Mouse (Mus musculus) megakaryocyte-erythroid progenitor cell, adult 5-6 weeks (primary cell): Measurements from ENCODE around the gene Pip5kl1. TPM values are rescaled to one million over a fixed set of nuclear protein-coding genes. Genes with fewer than 3 reads are reported as not detected.

ENCODE experiments used
- ATAC-seq: replicated peaks from 2 replicates; pipeline ENCODE4 v1.8.0; 2016; ENCODE audit warnings: mild to moderate bottlenecking, inconsistent platforms; ENCODE audit not compliant: severe bottlenecking, poor library complexity, low FRiP score, low TSS enrichment
- total RNA-seq, 2 experiments: library from RNA; stranded (forward) in 1 of 2; stranded (reverse) in 1 of 2; fragments of 200-1000, 215-1000 nt in 1 of 2; fragments of >200 nt in 1 of 2; fragmentation: Nextera tagmentation in 1 of 2; gene quantifications; 2 replicates each; pipeline ENCODE4 v1.2.3; 2014 to 2017

Pip5kl1 gene
- total RNA-seq, 2 experiments from 2014 or later: 0.23 TPM; not detected in 1

DNA sequence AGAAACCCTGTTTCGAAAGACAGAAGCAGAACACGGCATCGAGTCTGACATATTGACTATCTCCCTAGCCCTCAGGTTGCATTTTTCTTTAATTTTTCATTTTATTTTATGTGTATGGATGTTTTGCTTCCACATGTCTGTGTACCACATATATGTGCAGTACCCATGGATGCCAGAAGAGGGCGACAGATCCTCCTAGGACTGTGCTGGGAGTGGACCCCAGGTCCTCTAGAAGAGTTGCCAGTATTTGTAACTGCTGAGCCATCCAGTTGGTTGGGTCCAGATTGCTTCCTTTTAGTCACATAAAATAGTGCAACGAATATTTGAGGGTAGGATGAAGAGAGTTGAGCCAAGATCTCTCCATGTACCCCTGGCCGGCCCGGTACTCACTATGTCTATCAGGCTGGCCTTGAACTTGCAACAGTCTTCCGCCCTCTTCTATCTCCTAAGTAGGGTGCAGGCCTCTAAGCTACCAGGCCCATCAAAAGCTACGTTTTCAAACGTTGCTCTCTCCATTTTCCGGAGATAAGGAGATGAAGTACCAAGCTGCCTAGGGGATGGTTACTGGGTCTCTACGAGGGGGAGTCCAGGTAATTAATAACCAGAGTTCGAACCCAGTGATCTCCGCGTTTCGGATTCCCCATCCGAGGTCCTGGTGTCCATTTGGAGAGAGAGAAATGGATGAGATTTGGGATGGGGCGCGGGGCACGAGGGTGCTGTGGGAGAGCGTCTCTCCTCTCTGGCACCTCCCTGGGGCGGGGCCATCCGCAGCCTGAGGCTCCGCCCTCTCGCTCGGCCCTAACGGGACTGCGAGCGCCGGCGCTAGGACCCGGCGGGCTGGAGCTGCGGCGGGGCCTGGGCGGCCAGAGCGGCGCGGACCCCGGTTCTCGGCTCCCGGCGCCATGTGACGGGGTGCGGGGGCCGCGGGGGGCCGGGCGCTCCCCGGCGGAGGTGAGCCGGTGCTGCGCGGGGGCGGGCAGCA, 31.9 kb downstream of the Pip5kl1 start:
- ATAC-seq: peak; percentile 57; the same call in 1 of the 2 replicates

DNA sequence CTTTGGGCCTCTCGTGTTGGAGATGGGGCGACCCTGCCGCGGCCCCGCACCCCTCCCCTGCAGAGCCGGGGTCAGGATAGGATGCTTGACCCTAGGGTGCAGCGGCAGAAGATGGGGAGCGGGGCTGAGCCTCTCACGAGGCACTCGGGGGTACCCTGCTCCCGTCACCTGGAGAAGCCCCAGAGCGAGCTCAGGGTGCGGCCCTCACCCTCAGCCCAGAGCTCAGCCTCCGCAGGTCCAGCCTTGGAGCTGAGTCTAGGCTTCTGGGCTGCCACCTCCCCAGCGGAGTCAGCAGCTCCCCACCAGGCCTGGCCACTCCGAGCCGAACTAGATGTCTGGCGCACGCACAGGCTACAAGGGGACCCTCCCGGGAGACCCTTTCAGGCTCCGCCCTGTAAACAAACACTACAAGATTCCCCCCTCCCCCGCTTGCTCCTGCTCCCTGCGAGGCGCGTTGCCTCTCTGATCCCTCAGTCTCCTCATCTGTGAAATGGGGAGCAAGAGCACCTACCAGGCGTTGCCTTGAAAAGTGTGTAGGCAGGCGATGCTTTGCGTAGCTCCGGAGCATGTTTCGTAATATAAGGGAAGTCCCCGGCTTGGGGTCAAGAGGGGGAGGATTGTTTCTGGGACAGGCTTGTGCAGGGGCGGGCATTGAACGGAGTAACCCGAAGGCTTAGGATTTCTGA, 32.8 kb downstream of the Pip5kl1 start:
- peak; percentile 32 for ATAC-seq

DNA sequence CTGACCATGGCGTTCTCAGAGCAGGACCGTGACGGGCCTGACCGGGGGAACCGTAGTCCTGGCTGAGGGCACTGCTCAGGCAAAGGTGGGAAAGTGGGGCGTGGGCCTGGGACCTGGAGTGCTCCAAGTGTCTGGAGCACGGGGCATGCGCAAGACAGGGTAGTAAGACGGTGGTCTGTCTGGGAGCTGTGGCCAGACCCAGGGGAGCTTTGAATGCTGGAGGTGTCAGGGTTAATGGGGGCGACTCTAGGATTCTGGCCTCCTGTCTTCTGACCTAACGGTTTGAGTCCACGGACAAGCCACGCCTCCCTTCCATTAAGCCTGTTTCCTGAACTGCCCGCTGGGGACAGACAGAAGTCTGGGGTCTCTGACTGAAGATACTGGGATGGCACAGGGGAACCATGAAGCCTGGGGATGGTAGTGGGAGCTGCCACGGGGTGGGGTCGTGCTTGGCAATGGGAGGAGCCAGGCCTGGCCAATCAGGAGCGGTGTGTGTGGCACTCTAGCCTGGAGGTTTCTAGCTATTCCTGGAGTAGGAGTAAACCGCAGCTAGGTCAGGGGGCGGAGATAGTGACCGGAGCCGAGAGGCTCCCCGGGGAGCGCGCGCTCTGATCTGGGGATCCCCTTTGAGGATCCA, 33.7 kb downstream of the Pip5kl1 start:
- ATAC-seq: peak; percentile 64

DNA sequence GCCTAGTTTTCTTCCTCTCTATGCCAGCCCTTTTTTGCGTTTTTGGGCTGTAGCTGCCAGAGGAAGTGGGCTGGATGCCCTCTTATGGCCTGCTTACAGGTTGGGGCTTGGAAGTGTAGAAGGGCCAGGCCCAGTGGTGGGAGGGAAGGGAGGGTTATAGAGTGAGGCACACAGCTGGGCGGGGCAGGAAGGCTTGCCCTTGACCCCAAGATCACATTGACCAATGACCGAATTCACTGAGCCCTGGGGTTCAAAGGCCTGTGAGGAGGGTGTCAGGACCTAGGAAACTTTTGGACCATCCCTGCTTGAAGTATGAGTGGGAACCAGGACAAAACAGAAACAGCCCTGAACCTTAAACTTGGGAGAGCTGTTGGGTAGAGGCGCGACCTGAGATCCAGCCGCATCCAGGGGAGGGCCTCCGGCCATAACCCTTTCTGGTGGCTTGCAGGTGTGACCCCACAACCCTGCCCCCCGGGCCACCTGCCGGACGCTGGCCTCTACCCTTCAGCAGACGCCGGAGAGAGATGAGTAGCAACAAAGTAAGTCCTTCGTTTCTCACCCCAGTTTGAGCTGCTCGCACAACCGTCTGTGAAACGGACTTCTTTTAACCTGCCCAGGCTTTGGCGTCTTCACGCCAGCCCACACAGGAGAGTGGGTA, 34.3 kb downstream of the Pip5kl1 start:
- no peak for ATAC-seq

DNA sequence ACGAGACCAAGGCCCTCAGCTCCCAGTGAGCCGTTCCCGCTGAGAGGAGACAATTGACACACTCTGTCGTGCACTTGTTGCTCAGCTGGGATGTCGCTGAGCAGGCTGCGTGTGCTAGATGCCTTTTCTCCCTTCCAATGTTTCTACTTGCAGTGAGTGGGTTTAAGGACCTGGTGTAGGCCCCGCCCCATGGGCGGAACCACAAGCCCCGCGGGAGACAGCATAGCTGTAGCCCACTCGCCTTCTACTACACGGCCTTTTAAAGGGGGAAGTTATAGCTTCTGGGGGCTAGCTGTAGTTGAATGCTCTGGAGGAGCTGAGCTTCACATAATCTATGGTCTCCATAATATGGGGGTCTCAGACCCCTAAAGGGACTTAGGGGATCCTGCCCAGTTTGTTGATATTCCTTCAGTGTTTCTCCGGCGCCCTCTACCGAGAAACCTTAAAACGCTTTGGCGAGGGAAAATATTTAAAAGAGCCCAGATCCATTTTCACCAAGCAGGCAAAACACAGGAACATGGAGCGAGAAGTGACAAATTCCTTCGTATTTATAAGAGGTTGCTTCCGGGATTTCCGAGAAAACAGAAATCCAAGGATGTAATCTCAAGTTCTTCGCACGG, 36.1 kb downstream of the Pip5kl1 start:
- no peak for ATAC-seq

DNA sequence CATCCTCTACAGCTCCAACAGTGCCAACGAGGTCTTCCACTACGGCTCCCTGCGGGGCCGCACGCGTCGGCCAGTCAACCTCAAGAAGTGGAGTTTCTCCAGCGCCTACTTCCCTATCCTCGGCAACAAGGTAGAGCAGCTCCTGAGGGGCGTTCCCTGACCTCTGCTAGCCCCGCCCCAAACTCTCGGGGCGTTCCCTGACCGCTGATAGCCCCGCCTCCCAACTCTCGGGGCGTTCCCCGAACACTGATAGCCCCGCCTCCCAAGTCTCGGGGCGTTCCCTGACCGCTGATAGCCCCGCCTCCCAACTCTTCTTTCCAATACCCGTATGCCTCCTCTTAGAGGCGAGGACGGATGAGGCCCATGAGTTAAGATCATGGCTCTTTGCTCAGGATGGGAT, 37.7 kb downstream of the Pip5kl1 start:
- no peak for ATAC-seq

DNA sequence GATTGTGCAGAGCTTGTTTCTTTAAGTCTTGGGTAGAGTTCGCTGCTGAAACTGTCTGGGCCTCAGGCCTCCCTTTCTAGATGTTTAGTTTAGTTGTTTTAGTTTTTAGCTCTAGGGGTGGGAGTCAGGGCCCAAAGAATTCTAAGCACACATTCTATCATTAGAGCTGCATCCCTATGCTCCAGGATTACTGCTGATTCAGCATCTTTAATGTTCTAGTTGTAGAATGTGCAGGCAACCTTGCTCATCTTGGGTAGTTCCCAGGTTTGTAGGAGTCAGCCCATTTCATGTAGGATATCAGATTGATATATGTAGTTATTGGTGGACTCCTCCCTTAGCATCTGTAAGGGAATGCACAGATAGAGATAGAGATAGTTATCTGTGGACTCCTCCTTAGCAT, 42.5 kb downstream of the Pip5kl1 start:
- ATAC-seq: no peak

DNA sequence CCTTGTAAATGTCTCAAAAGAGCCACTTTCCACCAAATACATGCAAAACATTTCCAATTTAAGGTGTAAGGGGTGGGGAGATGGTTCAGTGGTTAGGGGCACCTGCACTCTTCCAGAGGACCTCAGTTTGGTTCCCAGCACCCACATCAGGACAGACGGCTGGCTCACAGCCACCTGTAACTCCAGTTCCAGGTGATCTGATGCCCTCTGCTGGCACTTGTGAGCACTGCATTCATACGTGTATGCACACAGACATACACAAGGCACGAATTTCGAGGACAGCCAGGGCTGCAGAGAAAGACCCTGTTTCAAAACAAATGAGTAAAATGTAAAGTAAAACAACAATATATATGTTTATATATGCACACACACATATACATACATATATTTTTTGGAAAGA, 43.0 kb downstream of the Pip5kl1 start:
- ATAC-seq: no peak

DNA sequence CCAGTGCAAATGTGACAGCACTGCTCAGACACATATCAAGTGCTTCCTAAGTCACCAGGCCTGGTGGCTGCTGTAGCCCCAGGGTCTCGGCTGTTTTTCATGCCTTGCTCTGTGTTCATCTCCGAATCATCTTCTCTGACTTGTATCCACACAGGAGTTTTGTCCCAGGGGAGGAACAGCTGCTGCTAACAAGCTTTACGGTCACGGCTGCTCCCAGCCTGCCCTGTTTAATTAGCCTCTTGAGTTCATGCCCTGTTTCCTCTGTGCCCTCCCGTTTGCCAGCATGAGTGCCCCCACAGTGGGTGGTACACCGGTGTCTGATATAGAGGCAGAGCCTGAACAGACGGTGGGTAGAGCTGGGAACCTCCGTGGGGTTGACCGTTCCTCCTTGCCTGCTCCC, 43.5 kb downstream of the Pip5kl1 start:
- ATAC-seq: no peak

DNA sequence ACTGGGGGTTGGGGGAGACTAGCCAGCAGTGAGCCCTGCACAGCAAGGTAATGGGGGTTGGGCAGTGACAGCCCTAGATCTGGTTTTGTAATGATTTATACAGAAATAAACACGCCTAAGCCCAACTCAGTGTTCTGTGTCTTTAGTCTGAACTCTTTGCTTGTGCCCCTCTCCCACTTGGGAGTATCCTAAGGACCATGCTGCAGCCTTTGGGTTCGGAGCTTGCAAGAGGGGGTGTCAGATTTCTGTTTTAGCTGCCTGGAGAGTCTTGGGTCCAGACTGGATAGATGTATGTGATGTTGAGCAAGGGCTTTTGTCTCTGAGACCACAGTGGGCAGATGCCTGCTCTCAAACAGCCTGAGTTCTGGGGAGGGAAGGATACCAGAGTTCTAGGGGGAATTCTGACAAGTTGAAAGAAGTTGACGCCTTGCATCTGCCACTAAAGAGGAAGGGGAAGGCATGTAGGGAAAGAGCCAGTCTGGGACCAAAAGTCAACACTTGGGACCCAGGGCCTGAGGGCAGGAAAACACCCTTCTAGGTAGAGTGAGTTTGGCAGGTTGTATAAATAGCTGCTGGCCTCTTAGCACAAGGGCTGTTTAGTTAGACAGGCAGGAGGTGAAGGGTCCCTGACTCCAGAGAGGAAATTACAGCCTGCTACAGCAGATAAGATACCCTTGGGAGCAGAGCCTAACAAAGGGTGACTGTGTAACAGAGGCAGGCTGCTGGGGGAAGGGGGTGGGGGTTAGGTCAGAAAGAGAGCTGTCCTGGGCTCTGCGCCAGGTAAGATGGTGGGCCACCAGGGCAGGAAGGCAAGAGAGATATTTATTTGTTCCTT, 46.3 kb downstream of the Pip5kl1 start:
- peak; percentile 64 for ATAC-seq

DNA sequence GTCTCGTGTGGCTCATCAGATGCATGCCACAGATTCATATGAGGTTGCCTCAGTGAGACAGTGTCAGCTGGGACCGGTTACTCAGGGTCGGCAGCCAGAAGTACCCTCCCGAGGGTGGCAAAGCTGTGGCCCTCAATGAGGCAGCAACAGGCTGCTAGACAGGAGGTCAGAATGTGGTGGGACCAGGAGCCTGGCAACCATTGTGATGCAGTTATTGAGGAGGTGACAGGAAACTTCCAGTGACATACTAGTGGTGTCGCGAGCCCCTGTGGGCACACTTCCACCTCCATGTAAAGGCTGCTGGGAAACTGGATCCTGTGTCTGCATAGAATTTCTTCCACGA, 46.9 kb downstream of the Pip5kl1 start, which contains the start of gene Ak1:
TSS of gene Ak1 (plus strand) at position 242 of the 343 bp plus-strand sequence.
- no peak; the same call in 1 of the 2 replicates for ATAC-seq

DNA sequence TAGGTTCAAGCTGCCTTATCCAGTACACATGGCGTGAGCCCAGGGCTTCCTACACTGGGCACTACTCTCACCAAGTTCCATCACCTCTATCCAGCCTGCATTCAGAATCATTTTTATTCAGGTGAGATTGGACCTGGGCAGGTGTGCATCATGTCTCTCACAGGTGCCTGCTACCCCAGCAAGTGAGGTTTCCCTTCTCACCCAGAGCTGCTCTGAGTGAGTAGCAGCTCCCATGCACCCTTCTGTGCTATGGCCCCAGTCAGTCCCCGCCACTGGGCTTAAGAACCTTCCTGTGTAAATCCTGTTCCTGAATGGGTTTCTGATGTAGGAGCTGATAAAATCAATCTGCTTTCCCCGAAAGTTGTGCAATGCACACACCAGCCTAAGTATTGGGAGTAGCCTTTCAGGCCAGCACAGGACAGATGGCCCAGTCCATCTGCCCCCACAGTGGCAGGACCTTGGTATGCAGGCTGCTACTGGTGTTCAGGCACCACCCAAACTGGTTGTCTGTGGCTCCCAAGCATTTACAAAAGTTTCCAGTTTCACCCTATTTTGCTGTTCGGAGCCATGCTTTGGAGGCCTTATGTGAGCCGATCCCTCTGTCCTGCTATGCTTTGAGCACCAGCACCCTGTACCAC, 49.6 kb downstream of the Pip5kl1 start:
- ATAC-seq: no peak

DNA sequence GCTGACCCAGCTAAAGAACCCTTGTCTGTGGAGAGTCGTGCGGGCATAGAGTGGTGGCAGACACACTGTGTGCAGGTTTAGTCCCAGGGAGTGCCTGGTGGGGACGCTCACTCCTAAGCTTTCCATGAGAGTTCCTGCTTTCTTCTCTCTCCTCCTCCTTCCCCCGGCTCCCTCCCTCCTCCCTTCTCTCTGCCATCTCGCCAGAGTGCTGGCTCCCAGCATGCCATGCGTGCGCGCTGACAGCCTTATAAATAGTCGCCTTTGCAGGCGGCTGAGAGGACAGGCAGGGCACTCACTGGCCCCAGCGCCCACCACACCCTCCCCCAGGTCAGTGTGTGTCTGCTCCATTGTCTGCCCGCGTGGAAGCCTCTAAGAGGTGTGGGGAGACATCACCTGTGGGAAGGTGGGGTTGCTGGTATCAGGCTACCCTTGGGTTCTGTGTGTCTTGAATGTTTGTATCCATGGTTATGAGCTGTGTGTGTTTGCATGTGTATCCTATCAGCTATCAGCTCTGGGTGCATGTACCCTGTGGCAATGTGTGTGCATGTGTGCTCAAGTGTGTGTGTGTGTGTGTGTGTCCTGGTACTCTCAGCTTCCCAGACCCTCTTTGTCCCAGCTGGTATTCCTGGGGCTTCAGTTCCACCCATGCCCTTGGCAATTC, 50.7 kb downstream of the Pip5kl1 start:
- ATAC-seq: 0 out of 2 replicates have a peak, but pooled peaks have one; percentile 8

DNA sequence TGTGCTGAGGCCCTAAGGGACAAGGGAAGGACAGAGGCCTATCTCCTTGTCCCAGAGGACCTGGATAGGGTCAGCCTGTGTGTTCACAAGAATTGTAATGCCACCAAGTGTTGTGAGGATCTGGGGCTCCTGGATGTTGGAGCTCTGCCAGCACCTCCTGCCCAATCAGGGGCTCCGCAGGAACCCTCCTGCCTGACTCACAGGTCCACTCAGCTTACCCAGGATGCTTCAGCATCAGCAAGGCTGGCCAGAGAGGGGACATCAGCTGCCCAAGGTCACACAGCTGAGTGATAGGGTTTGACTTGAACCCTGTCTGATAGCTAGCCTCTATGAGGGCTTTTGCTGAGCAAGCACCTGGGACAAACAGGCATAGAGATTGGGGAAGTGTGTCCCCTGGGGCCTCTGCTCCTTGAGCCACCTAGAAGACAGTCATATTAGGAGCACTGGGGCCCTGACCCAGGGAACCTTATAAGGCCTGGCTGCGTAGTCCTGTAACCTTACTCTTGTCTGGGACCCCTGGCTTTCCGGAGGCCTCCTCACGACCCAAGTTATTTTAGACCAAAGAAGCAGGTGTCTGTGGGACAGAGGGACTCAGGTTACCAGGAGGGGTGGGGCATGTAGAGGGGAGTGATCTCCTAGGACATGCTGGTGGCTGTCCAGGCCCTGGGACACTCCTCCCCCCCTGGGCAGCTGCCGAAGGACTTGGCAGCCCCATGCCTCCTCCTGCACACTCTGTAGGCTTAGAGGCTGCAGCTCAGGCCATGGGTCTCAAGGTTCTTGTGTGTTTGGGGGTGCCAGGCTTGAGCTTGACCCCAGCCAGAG, 51.5 kb downstream of the Pip5kl1 start:
- ATAC-seq: no peak

DNA sequence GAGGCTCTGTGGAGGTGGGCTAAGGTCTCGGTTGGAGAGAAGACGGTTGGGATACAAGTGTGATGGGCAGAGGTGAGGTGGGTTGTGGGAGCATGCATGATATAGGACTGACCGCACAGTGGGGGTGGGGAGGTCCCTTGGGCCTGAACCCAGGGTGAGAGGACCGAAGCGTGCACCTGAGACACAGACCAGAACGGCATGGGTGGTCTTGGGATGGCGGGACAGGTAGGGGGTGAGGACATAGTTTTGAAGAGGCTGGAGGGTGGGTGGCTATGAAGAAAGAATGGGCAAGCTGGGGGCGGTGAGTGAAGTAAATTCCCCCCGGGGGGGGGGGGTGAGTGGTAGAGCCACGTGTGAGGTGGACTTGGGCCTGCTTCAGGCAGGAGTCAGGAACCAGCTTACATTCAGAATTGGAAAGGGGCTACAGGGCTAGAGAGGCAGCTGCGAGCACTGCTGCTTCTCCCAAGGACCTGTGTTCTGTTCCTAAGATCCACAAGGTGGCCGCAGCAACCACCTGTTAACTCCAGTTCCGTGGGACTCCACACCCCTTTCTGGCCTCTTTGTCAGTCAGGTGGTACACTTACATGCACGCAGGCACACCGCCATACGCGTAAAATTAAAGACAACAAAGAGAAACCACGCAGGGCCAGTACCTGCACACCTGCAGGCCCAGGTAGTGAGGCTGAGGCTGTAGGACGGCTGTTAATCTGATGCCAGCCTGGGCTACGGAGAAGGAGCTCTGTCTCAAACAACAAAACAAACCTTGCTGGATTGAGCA, 52.9 kb downstream of the Pip5kl1 start:
- ATAC-seq: no peak

DNA sequence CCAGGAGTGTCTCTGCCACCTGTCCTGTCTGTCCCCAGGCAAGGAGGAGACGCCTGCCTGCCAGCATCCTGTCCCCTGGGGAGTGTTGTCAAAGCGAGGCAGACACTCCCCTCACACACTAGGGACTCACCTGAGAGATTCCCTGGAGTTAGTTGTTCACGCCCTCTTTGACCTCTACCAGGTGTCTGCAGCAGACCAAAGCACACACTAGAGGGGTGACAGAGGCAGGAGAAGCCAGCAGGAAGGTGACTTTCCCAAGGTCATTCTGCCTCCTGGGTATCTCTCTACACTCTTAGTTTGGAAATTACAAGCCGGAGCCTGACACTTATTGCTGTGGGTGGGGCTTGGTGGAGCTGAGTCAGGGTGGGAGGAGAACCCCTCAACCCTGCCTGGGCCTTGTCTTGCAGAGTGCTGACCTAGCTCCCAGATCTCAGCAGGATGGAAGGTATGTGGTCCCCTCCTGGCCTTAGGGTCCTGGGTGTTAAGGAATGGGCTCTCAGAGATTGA, 53.5 kb downstream of the Pip5kl1 start:
- no peak for ATAC-seq
